Mouse (Mus musculus) left cerebral cortex, postnatal 25 days (tissue): ENCODE measurements at regions not wholly inside any gene's neighbourhood (a gene's known extent, or its start where the extent isn't known, plus 50 kb on each side); places are given as distances from the start of the nearest gene placed in this dataset.

ENCODE experiments used
- DNase-seq, 2 experiments: peaks; one replicate each; pipeline ENCODE4 v3.0.0; 2022; ENCODE audit warnings: low spot score in 2 of 2, mixed read lengths in 1 of 2
- intact Hi-C: fragments of 180-260 bp; cut with DNase I; formaldehyde crosslinking; loops from one replicate; pipeline ENCODE4 v1.15.1; 2025

GRCm38 (mm10) chr2:178593743-178594142 lies 163.4 kb downstream of the Cdh26 start:
- intact Hi-C loops = no loop called here
- no peak for DNase-seq

- DNase-seq = no peak
- intact Hi-C loops = no loop called here
Observed at GRCm38 (mm10) chr2:178594177-178594576, 163.8 kb downstream of the Cdh26 start.

GRCm38 (mm10) chr2:178596312-178597083 lies 166.2 kb downstream of the Cdh26 start:
- intact Hi-C loops = no loop called here
- DNase-seq = no peak

GRCm38 (mm10) chr2:178597084-178597470 lies 166.7 kb downstream of the Cdh26 start:
- intact Hi-C loops = no loop called here
- no peak for DNase-seq

- DNase-seq = no peak
- intact Hi-C loops = no loop called here
Observed at GRCm38 (mm10) chr2:178598371-178598770, 168.0 kb downstream of the Cdh26 start.

GRCm38 (mm10) chr2:178598836-178599235 lies 168.5 kb downstream of the Cdh26 start:
- intact Hi-C loops = no loop called here

GRCm38 (mm10) chr2:178603443-178603842 lies 173.1 kb downstream of the Cdh26 start:
- intact Hi-C loops = no loop called here
- DNase-seq = no peak

More at GRCm38 (mm10) chr2:178598836-178599235, 168.5 kb downstream of the Cdh26 start:
- no peak for DNase-seq

GRCm38 (mm10) chr2:178606733-178607132 lies 176.4 kb downstream of the Cdh26 start:
- intact Hi-C loops = no loop called here
- DNase-seq = peak in 1 of 2 experiments; percentile 25

- intact Hi-C loops = no loop called here
- DNase-seq = no peak
Observed at GRCm38 (mm10) chr2:178610211-178610975, 180.1 kb downstream of the Cdh26 start.

GRCm38 (mm10) chr2:178614761-178615160 lies 184.4 kb downstream of the Cdh26 start:
- intact Hi-C loops = no loop called here
- DNase-seq = no peak

- peak in 1 of 2 experiments; percentile 31 for DNase-seq
- intact Hi-C loops = loop anchor here (10.0 kb wide), 1 partner anchor 572 kb away; no protein-coding TSS in a partner anchor
Observed at GRCm38 (mm10) chr2:178622801-178623200, 192.5 kb downstream of the Cdh26 start.

GRCm38 (mm10) chr2:178624475-178624874 lies 194.1 kb downstream of the Cdh26 start:
- DNase-seq = no peak
- intact Hi-C loops = loop anchor here (10.0 kb wide), 1 partner anchor 570 kb away; no protein-coding TSS in a partner anchor

- intact Hi-C loops = loop anchor here (5.0 to 10.0 kb wide), 2 partner anchors 570 to 1252 kb away; no protein-coding TSS in a partner anchor
- DNase-seq = no peak
Observed at GRCm38 (mm10) chr2:178624907-178625306, 194.6 kb downstream of the Cdh26 start.

- DNase-seq = peak; percentile 60 to 67
- intact Hi-C loops = loop anchor here (5.0 to 10.0 kb wide), 2 partner anchors 565 to 1248 kb away; no protein-coding TSS in a partner anchor
Observed at GRCm38 (mm10) chr2:178629756-178630155, 199.4 kb downstream of the Cdh26 start.

- intact Hi-C loops = no loop called here
- DNase-seq = no peak
Observed at GRCm38 (mm10) chr2:178630511-178630910, 200.2 kb downstream of the Cdh26 start.

GRCm38 (mm10) chr2:178631336-178631735 lies 201.0 kb downstream of the Cdh26 start:
- intact Hi-C loops = no loop called here

GRCm38 (mm10) chr2:178631966-178632365 lies 201.6 kb downstream of the Cdh26 start:
- DNase-seq = no peak
- intact Hi-C loops = loop anchor here (2.0 kb wide), 1 partner anchor 33 kb away; no protein-coding TSS in a partner anchor

More at GRCm38 (mm10) chr2:178631336-178631735, 201.0 kb downstream of the Cdh26 start:
- no peak for DNase-seq

- no peak for DNase-seq
- intact Hi-C loops = loop anchor here (2.0 kb wide), 1 partner anchor 32 kb away; no protein-coding TSS in a partner anchor
Observed at GRCm38 (mm10) chr2:178632831-178633585, 202.7 kb downstream of the Cdh26 start.

- no peak for DNase-seq
Observed at GRCm38 (mm10) chr2:178634116-178634515, 203.8 kb downstream of the Cdh26 start.

GRCm38 (mm10) chr2:178635685-178636084 lies 205.4 kb downstream of the Cdh26 start:
- intact Hi-C loops = no loop called here
- DNase-seq = no peak

More at GRCm38 (mm10) chr2:178634116-178634515, 203.8 kb downstream of the Cdh26 start:
- intact Hi-C loops = no loop called here
